Mouse (Mus musculus): Measurements from ENCODE around the gene Tmem131.

DNA sequence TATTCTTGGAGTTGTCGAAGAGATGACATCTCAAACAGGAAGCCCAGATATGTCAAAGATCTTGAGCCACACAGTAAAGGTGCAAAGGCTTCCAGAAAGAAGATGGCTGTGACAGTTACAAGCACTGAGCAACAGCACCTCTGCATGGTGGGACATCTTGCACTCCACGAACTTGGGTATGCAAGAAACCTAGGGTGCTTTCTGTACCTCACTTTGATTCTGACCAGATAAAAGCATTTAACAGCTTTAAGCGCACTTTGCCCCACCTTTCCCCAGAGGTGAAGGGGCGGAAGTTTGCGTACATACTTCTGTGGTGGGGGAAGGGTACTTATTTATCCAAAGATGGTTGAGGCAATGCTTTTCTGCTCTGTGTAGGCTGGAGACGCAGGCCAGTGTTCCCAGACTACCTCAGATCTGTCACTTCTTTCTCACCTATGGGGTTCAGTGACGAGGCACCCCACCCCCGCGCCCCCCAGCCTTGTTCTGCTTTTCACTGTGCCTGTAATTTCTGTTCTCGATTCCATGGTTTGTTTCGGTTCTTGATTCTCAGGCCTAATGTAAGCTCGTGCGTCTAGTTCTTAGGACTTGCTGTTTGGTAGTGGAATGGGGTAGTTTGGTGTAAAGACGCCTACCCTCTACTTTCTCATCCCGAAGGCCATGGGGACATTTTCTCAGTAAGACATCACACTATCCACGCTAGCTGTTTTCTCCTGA lies 17.2 kb upstream of the Tmem131 start:
- no peak for TF ChIP-seq GATA1 (IDR thresholded peaks at IDR 0.05; ENCODE audit: borderline replicate concordance, low read length)
- TF ChIP-seq FLI1 (IDR thresholded peaks at IDR 0.05; ENCODE audit: low read length): no peak
